Mouse (Mus musculus) neural tube, embryonic 13.5 days (tissue): ENCODE measurements around the gene Bend5. TPM values are rescaled to one million over a fixed set of nuclear protein-coding genes. Genes with fewer than 3 reads are reported as not detected.

Experiments
- ATAC-seq: fragments of 200-750 bp; cut with Nextera tagmentation; 2 replicates; pipeline ENCODE4 v1.8.0; 2017; ENCODE audit warnings: low read depth, mild to moderate bottlenecking, moderate TSS enrichment, moderate library complexity
- H3K27ac ChIP-seq: fragments of 300-500 bp; sonication (generic); replicated peaks from 2 replicates; pipeline ENCODE4 v1.5.1; 2015; ENCODE audit warnings: moderate library complexity, mild to moderate bottlenecking, inconsistent platforms
- H3K27me3 ChIP-seq: fragments of 300-500 bp; sonication (generic); 2 replicates; pipeline ENCODE4 v1.6.1; 2015; ENCODE audit warnings: mild to moderate bottlenecking, inconsistent platforms
- H3K36me3 ChIP-seq: fragments of 300-500 bp; sonication (generic); 2 replicates; pipeline ENCODE4 v1.6.1; 2015; ENCODE audit warnings: mild to moderate bottlenecking, inconsistent platforms
- H3K4me1 ChIP-seq: fragments of 300-500 bp; sonication (generic); replicated peaks from 2 replicates; pipeline ENCODE4 v1.6.1; 2015; ENCODE audit warnings: inconsistent platforms
- H3K4me2 ChIP-seq: fragments of 300-500 bp; sonication (generic); 2 replicates; pipeline ENCODE4 v1.6.1; 2015; ENCODE audit warnings: inconsistent platforms, mild to moderate bottlenecking, moderate library complexity
- H3K4me3 ChIP-seq: fragments of 300-500 bp; sonication (generic); 2 replicates; pipeline ENCODE4 v1.5.1; 2015; ENCODE audit warnings: mild to moderate bottlenecking, inconsistent platforms
- H3K9ac ChIP-seq: fragments of 300-500 bp; sonication (generic); 2 replicates; pipeline ENCODE4 v1.6.1; 2015; ENCODE audit warnings: moderate library complexity, mild to moderate bottlenecking, inconsistent platforms
- H3K9me3 ChIP-seq: fragments of 300-500 bp; sonication (generic); 2 replicates; pipeline ENCODE4 v1.6.1; 2016; ENCODE audit warnings: inconsistent platforms
- WGBS: fragments of 180-500 bp; shearing (Covaris S2); methylation state at CpG from one replicate; pipeline ENCODE4 v1.1.7; 2015; 5-methylcytosine and 5-hydroxymethylcytosine counted together
- polyA plus RNA-seq: library from polyadenylated mRNA; unstranded; fragments of >200 nt; fragmentation: Nextera tagmentation; extraction: Ambion mirVana; gene quantifications from 2 replicates; pipeline ENCODE4 v1.2.1, GENCODE M21; 2015

Bend5 gene
- polyA plus RNA-seq, 1 experiment from 2014 or later, result 76.9 TPM

DNA sequence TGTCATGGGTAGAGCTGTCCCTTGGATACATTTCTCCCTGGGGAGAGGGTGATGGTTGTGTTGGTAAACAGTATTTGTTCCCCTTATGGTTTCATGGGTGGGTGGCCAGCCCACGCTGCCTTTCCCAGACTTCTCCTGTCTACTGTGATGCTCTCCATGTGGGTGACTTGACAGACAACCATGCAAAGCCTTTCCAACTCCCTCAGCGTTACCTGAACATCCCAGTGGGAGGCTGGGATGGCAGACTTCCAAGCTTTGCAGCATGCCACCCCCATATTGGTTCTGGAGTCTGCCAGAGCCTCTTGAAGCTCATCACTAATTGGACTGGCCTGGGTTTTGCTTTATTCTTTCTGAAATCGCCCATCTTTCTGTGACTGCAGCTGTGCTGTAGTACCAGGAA, 83.9 kb downstream of the Bend5 start:
- Histone ChIP-seq H3K36me3 (no peaks in the 10 kb centered on the region), H3K27me3 (no peaks in the 10 kb centered on the region), H3K27ac (no peak overlapping the region), H3K4me3 (no peak overlapping the region), H3K4me2 (no peak overlapping the region), H3K9me3 (no peaks in the 10 kb centered on the region), H3K9ac (no peak overlapping the region), H3K4me1 (0 out of 2 replicates have a peak, but pooled peaks cover 8% of the 10 kb centered on the region)
- 66% methylated on average over 3 of the region's 3 CpGs for WGBS
- ATAC-seq, result no peak

DNA sequence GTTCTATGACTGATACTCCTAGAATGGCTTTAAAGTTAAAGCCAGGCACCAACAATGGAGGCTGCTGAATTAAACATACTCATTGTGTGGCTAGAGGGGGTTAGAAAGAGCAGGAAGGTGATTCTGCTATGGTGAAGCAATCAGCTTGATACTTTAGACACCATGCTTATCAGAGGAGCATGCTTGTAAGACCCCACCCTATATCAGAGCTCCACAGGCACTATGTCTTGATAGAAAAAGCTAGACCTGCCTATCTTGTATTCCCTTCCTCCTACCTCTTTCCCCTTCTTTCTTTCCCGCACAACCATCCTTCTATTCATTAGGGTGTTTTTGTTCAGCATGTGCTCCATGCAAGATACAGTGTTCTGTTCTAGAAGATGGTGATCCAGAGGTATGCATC, 86.6 kb downstream of the Bend5 start:
- H3K4me2 ChIP-seq, result no peak overlapping the region
- H3K4me1 ChIP-seq, result 0 out of 2 replicates have a peak, but pooled peaks cover 7% of the 10 kb centered on the region
- no peak overlapping the region for H3K27ac ChIP-seq
- H3K4me3 ChIP-seq, result no peak overlapping the region
- H3K9ac ChIP-seq, result no peak overlapping the region
- no peak for ATAC-seq
- WGBS, result 88% methylated on average over 1 of the region's 1 CpGs
- no peaks in the 10 kb centered on the region for H3K9me3 ChIP-seq
- no peaks in the 10 kb centered on the region for H3K36me3 ChIP-seq
- H3K27me3 ChIP-seq, result no peaks in the 10 kb centered on the region

DNA sequence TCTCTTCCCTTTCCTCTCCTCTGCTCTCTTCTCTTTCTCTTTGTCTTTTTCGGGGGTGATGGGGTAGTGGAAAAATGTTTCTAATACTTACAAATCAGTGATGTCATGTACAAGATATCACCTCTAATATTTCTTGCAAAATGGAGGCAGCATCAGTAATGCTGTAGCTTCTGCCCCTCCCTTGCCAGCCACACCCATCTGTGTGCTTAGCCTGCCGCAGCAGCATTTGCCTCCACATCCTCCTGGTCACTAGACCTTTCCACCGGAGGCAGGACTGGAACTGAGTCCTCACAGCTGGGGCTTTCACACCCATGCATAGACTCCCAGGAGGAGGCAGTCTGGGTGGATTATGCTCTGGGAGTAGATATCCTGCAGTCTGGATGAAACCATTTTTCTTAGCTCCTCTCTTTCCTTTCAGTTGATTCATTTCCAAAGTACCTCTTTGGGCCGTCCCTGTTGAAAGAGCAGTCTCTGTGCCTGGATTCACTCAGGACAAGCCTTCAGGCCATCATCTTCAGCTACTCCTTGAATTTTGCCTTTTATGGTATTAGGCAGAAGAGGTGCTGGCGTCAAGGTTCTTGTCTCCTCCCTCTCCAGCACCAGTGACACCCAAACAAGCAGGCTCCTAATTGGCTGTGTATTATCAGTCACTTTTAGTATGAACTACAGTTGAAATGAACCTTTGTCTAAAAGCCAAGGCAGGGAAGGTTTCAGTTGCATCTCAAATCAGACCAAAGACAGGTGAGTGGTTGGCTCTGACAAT, 88.3 kb downstream of the Bend5 start:
- Histone ChIP-seq H3K9ac (no peak overlapping the region), H3K9me3 (no peaks in the 10 kb centered on the region), H3K27me3 (no peaks in the 10 kb centered on the region), H3K4me2 (no peak overlapping the region), H3K27ac (no peak overlapping the region), H3K36me3 (no peaks in the 10 kb centered on the region), H3K4me3 (no peak overlapping the region), H3K4me1 (no peaks in the 10 kb centered on the region)
- ATAC-seq, result no peak
- 71% methylated on average over 5 of the region's 5 CpGs for WGBS

DNA sequence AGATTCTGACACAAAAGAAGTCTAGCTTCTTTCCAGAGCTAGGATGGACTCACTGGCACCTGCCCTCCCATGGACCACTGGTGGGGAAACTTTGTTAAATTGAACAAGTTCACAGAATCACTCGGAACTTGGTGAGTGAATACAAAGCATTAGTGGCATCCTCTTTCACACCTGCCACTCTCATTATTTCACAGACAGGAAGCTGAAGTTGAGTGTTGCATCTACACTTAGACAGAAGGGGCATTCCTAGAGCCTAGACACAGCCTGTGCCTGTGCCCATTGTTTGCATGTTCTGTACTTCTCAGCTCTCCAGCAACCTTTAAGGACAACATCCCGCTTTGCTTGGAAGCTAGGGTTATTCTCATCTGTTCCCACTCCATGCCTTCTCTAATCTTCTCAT, 90.1 kb downstream of the Bend5 start:
- Histone ChIP-seq H3K36me3 (no peaks in the 10 kb centered on the region), H3K27me3 (no peaks in the 10 kb centered on the region), H3K4me1 (no peaks in the 10 kb centered on the region), H3K27ac (no peak overlapping the region), H3K4me3 (no peak overlapping the region), H3K9ac (no peak overlapping the region), H3K9me3 (no peaks in the 10 kb centered on the region), H3K4me2 (no peak overlapping the region)
- no peak for ATAC-seq
- WGBS, result 91% methylated on average over 2 of the region's 2 CpGs
